Mouse (Mus musculus): ENCODE results near the gene Olfr560. TPM values are rescaled to one million over a fixed set of nuclear protein-coding genes. Genes with fewer than 3 reads are reported as not detected.

The Olfr560 gene
- total and polyA plus RNA-seq, 2 experiments from 2014 or later = not detected

- H3K4me2 ChIP-seq (ENCODE audit: low read depth, low read length) = no peak within 1 kb of the TSS
- ATAC-seq (no peak), DNase-seq (ENCODE audit: low spot score) (no peak)
- H3K36me3 ChIP-seq (ENCODE audit: insufficient read depth, low read length) = no peaks in the 10 kb centered on the region
- no peak for TF ChIP-seq CTCF (IDR thresholded peaks at IDR 0.05; ENCODE audit: low read depth)
- no peak within 1 kb of the TSS for H3K27ac ChIP-seq
- no peak within 1 kb of the TSS for H3K9ac ChIP-seq (replicated peaks; ENCODE audit: low read length)
- H3K4me3 ChIP-seq (ENCODE audit: low read length) = no peak within 1 kb of the TSS
- no peaks in the 10 kb centered on the region for H3K27me3 ChIP-seq (ENCODE audit: insufficient read depth, low read length)
- no peaks in the 10 kb centered on the region for H3K4me1 ChIP-seq (ENCODE audit: insufficient read depth, low read length)
- no peaks in the 10 kb centered on the region for H3K9me3 ChIP-seq (ENCODE audit: low read length)
- 44% methylated on average over 1 of the region's 1 CpGs for WGBS
Observed at GRCm38 (mm10) chr7:102718970-102719369, 40.2 kb downstream of the Olfr560 start, which contains the start of gene Olfr33. TSS of gene Olfr33 (minus strand) at chr7:102719070.

GRCm38 (mm10) chr7:102701915-102702314, 57.3 kb downstream of the Olfr560 start, which contains the start of gene Olfr558:
TSS of gene Olfr558 (plus strand) at chr7:102702215.
- H3K4me1 ChIP-seq (ENCODE audit: insufficient read depth, low read length) = no peaks in the 10 kb centered on the region
- H3K36me3 ChIP-seq (ENCODE audit: insufficient read depth, low read length) = no peaks in the 10 kb centered on the region
- DNase-seq (ENCODE audit: low spot score) = no peak
- no peak within 1 kb of the TSS for H3K27ac ChIP-seq
- no peak for TF ChIP-seq CTCF (IDR thresholded peaks at IDR 0.05; ENCODE audit: low read depth)
- no peak for ATAC-seq
- H3K4me2 ChIP-seq (ENCODE audit: low read depth, low read length) = no peak within 1 kb of the TSS
- H3K9me3 ChIP-seq (ENCODE audit: low read length) = no peaks in the 10 kb centered on the region
- H3K9ac ChIP-seq (replicated peaks; ENCODE audit: low read length) = no peak within 1 kb of the TSS
- no peak within 1 kb of the TSS for H3K4me3 ChIP-seq (ENCODE audit: low read length)
- no peaks in the 10 kb centered on the region for H3K27me3 ChIP-seq (ENCODE audit: insufficient read depth, low read length)

Other genes starting within 250 kb of the Olfr560 start
Only the 30 nearest of the 31 such genes appear.
- not detected in 2 replicates for gene Olfr547, start 224.6 kb downstream of the Olfr560 start, total RNA-seq (2014; rRNA removed)
- gene Olfr547, start 224.6 kb downstream of the Olfr560 start, polyA plus RNA-seq (2015; fragmentation: Nextera tagmentation; extraction: Ambion mirVana) = not detected in 2 replicates
- not detected in 2 replicates for gene Olfr548-ps1, start 218.5 kb downstream of the Olfr560 start, total RNA-seq (2014; rRNA removed)
- gene Olfr548-ps1, start 218.5 kb downstream of the Olfr560 start, polyA plus RNA-seq (2015; fragmentation: Nextera tagmentation; extraction: Ambion mirVana) = not detected in 2 replicates
- not detected in 2 replicates for gene Olfr549, start 209.5 kb downstream of the Olfr560 start, total RNA-seq (2014; rRNA removed)
- gene Olfr549, start 209.5 kb downstream of the Olfr560 start, polyA plus RNA-seq (2015; fragmentation: Nextera tagmentation; extraction: Ambion mirVana) = not detected in 2 replicates
- 1.4 TPM in 2 replicates for gene Trim21, start 193.9 kb downstream of the Olfr560 start, total RNA-seq (2014; rRNA removed)
- 0.29 and 0.54 TPM in 2 replicates for gene Trim21, start 193.9 kb downstream of the Olfr560 start, polyA plus RNA-seq (2015; fragmentation: Nextera tagmentation; extraction: Ambion mirVana)
- not detected in 2 replicates for gene Olfr550, start 187.9 kb downstream of the Olfr560 start, total RNA-seq (2014; rRNA removed)
- not detected in 2 replicates for gene Olfr550, start 187.9 kb downstream of the Olfr560 start, polyA plus RNA-seq (2015; fragmentation: Nextera tagmentation; extraction: Ambion mirVana)
- not detected in 2 replicates for gene Olfr551, start 167.5 kb downstream of the Olfr560 start, total RNA-seq (2014; rRNA removed)
- gene Olfr551, start 167.5 kb downstream of the Olfr560 start, polyA plus RNA-seq (2015; fragmentation: Nextera tagmentation; extraction: Ambion mirVana) = not detected in 2 replicates
- not detected in 2 replicates for gene Olfr552, start 161.6 kb downstream of the Olfr560 start, total RNA-seq (2014; rRNA removed)
- not detected in 2 replicates for gene Olfr552, start 161.6 kb downstream of the Olfr560 start, polyA plus RNA-seq (2015; fragmentation: Nextera tagmentation; extraction: Ambion mirVana)
- not detected in 2 replicates for gene Olfr553, start 141.1 kb downstream of the Olfr560 start, total RNA-seq (2014; rRNA removed)
- gene Olfr553, start 141.1 kb downstream of the Olfr560 start, polyA plus RNA-seq (2015; fragmentation: Nextera tagmentation; extraction: Ambion mirVana) = not detected in 2 replicates
- not detected in 2 replicates for gene Olfr554, start 120.9 kb downstream of the Olfr560 start, total RNA-seq (2014; rRNA removed)
- gene Olfr554, start 120.9 kb downstream of the Olfr560 start, polyA plus RNA-seq (2015; fragmentation: Nextera tagmentation; extraction: Ambion mirVana) = not detected in 2 replicates
- gene Olfr555, start 100.5 kb downstream of the Olfr560 start, total RNA-seq (2014; rRNA removed) = not detected in 2 replicates
- not detected in 2 replicates for gene Olfr555, start 100.5 kb downstream of the Olfr560 start, polyA plus RNA-seq (2015; fragmentation: Nextera tagmentation; extraction: Ambion mirVana)
- not detected in 2 replicates for gene Olfr556, start 94.5 kb downstream of the Olfr560 start, total RNA-seq (2014; rRNA removed)
- gene Olfr556, start 94.5 kb downstream of the Olfr560 start, polyA plus RNA-seq (2015; fragmentation: Nextera tagmentation; extraction: Ambion mirVana) = not detected in 2 replicates
- 2.2 TPM in 2 replicates for gene Trim68, start 72.0 kb downstream of the Olfr560 start, total RNA-seq (2014; rRNA removed)
- 5.3 and 6.5 TPM in 2 replicates for gene Trim68, start 72.0 kb downstream of the Olfr560 start, polyA plus RNA-seq (2015; fragmentation: Nextera tagmentation; extraction: Ambion mirVana)
- not detected in 2 replicates for gene Olfr557, start 63.5 kb downstream of the Olfr560 start, total RNA-seq (2014; rRNA removed)
- not detected in 2 replicates for gene Olfr557, start 63.5 kb downstream of the Olfr560 start, polyA plus RNA-seq (2015; fragmentation: Nextera tagmentation; extraction: Ambion mirVana)
- 0.11 TPM in 1 of 2 replicates, not detected in the other for gene Olfr558, start 57.2 kb downstream of the Olfr560 start, total RNA-seq (2014; rRNA removed)
- gene Olfr558, start 57.2 kb downstream of the Olfr560 start, polyA plus RNA-seq (2015; fragmentation: Nextera tagmentation; extraction: Ambion mirVana) = 0.23 TPM in 1 of 2 replicates, not detected in the other
- not detected in 2 replicates for gene Olfr33, start 40.3 kb downstream of the Olfr560 start, total RNA-seq (2014; rRNA removed)
- gene Olfr33, start 40.3 kb downstream of the Olfr560 start, polyA plus RNA-seq (2015; fragmentation: Nextera tagmentation; extraction: Ambion mirVana) = not detected in 2 replicates
- gene Olfr559, start 31.9 kb downstream of the Olfr560 start, total RNA-seq (2014; rRNA removed) = not detected in 2 replicates
- gene Olfr559, start 31.9 kb downstream of the Olfr560 start, polyA plus RNA-seq (2015; fragmentation: Nextera tagmentation; extraction: Ambion mirVana) = not detected in 2 replicates
- 0.78 TPM in 1 of 2 replicates, not detected in the other for gene Olfr78, start 105 bp upstream of the Olfr560 start, total RNA-seq (2014; rRNA removed)
- 0.10 and 0.15 TPM in 2 replicates for gene Olfr78, start 105 bp upstream of the Olfr560 start, polyA plus RNA-seq (2015; fragmentation: Nextera tagmentation; extraction: Ambion mirVana)
- gene Olfr561, start 11.9 kb upstream of the Olfr560 start, total RNA-seq (2014; rRNA removed) = not detected in 2 replicates
- not detected in 2 replicates for gene Olfr561, start 11.9 kb upstream of the Olfr560 start, polyA plus RNA-seq (2015; fragmentation: Nextera tagmentation; extraction: Ambion mirVana)
- gene Olfr564, start 44.1 kb upstream of the Olfr560 start, total RNA-seq (2014; rRNA removed) = not detected in 2 replicates
- not detected in 2 replicates for gene Olfr564, start 44.1 kb upstream of the Olfr560 start, polyA plus RNA-seq (2015; fragmentation: Nextera tagmentation; extraction: Ambion mirVana)
- not detected in 2 replicates for gene Olfr566, start 99.4 kb upstream of the Olfr560 start, total RNA-seq (2014; rRNA removed)
- not detected in 2 replicates for gene Olfr566, start 99.4 kb upstream of the Olfr560 start, polyA plus RNA-seq (2015; fragmentation: Nextera tagmentation; extraction: Ambion mirVana)
- not detected in 2 replicates for gene Olfr568, start 117.8 kb upstream of the Olfr560 start, total RNA-seq (2014; rRNA removed)
- gene Olfr568, start 117.8 kb upstream of the Olfr560 start, polyA plus RNA-seq (2015; fragmentation: Nextera tagmentation; extraction: Ambion mirVana) = not detected in 2 replicates
- gene Olfr569, start 131.5 kb upstream of the Olfr560 start, total RNA-seq (2014; rRNA removed) = not detected in 2 replicates
- gene Olfr569, start 131.5 kb upstream of the Olfr560 start, polyA plus RNA-seq (2015; fragmentation: Nextera tagmentation; extraction: Ambion mirVana) = not detected in 2 replicates
- not detected in 2 replicates for gene Olfr570, start 135.2 kb upstream of the Olfr560 start, total RNA-seq (2014; rRNA removed)
- not detected in 2 replicates for gene Olfr570, start 135.2 kb upstream of the Olfr560 start, polyA plus RNA-seq (2015; fragmentation: Nextera tagmentation; extraction: Ambion mirVana)
- gene Olfr571, start 158.2 kb upstream of the Olfr560 start, total RNA-seq (2014; rRNA removed) = not detected in 2 replicates
- not detected in 2 replicates for gene Olfr571, start 158.2 kb upstream of the Olfr560 start, polyA plus RNA-seq (2015; fragmentation: Nextera tagmentation; extraction: Ambion mirVana)
- gene Olfr572, start 165.0 kb upstream of the Olfr560 start, total RNA-seq (2014; rRNA removed) = not detected in 2 replicates
- gene Olfr572, start 165.0 kb upstream of the Olfr560 start, polyA plus RNA-seq (2015; fragmentation: Nextera tagmentation; extraction: Ambion mirVana) = not detected in 2 replicates
- not detected in 2 replicates for gene Olfr573-ps1, start 183.2 kb upstream of the Olfr560 start, total RNA-seq (2014; rRNA removed)
- gene Olfr573-ps1, start 183.2 kb upstream of the Olfr560 start, polyA plus RNA-seq (2015; fragmentation: Nextera tagmentation; extraction: Ambion mirVana) = not detected in 2 replicates
- gene Olfr574, start 189.1 kb upstream of the Olfr560 start, total RNA-seq (2014; rRNA removed) = not detected in 2 replicates
- gene Olfr574, start 189.1 kb upstream of the Olfr560 start, polyA plus RNA-seq (2015; fragmentation: Nextera tagmentation; extraction: Ambion mirVana) = not detected in 2 replicates
- not detected in 2 replicates for gene Olfr575, start 199.4 kb upstream of the Olfr560 start, total RNA-seq (2014; rRNA removed)
- not detected in 2 replicates for gene Olfr575, start 199.4 kb upstream of the Olfr560 start, polyA plus RNA-seq (2015; fragmentation: Nextera tagmentation; extraction: Ambion mirVana)
- not detected in 2 replicates for gene Olfr576, start 203.3 kb upstream of the Olfr560 start, total RNA-seq (2014; rRNA removed)
- gene Olfr576, start 203.3 kb upstream of the Olfr560 start, polyA plus RNA-seq (2015; fragmentation: Nextera tagmentation; extraction: Ambion mirVana) = not detected in 2 replicates
- not detected in 2 replicates for gene Olfr577, start 216.6 kb upstream of the Olfr560 start, total RNA-seq (2014; rRNA removed)
- not detected in 2 replicates for gene Olfr577, start 216.6 kb upstream of the Olfr560 start, polyA plus RNA-seq (2015; fragmentation: Nextera tagmentation; extraction: Ambion mirVana)

All from hindbrain, postnatal 0 days (tissue).